Mouse (Mus musculus): ENCODE measurements around the gene Parp1.
A peak's percentile ranks its signal among the peaks of the same experiment; 100 is the strongest.

Parp1 gene

GRCm38 (mm10) chr1:180568761-180569452 is at the start of gene Parp1:
Gene Parp1, plus strand, starts transcription at chr1:180568924.
- DNase-seq (ENCODE audit: low spot score): peak; percentile 97

- no peak for DNase-seq (ENCODE audit: low spot score)
Measured at GRCm38 (mm10) chr1:180519520-180519919, 49.2 kb upstream of the Parp1 start.

GRCm38 (mm10) chr1:180520190-180520589 is 48.5 kb upstream of the Parp1 start:
- DNase-seq (ENCODE audit: low spot score): no peak

GRCm38 (mm10) chr1:180523320-180523719 is 45.4 kb upstream of the Parp1 start:
- no peak for DNase-seq (ENCODE audit: low spot score)

- DNase-seq (ENCODE audit: low spot score): no peak
Measured at GRCm38 (mm10) chr1:180525301-180525700, 43.4 kb upstream of the Parp1 start.

- DNase-seq (ENCODE audit: low spot score): no peak
Measured at GRCm38 (mm10) chr1:180529847-180530246, 38.9 kb upstream of the Parp1 start.

- no peak for DNase-seq (ENCODE audit: low spot score)
Measured at GRCm38 (mm10) chr1:180530457-180531263, 38.1 kb upstream of the Parp1 start.

GRCm38 (mm10) chr1:180532671-180533070 is 36.1 kb upstream of the Parp1 start:
- DNase-seq (ENCODE audit: low spot score): no peak

GRCm38 (mm10) chr1:180536719-180537118 is 32.0 kb upstream of the Parp1 start:
- no peak for DNase-seq (ENCODE audit: low spot score)

- no peak for DNase-seq (ENCODE audit: low spot score)
Measured at GRCm38 (mm10) chr1:180541251-180541650, 27.5 kb upstream of the Parp1 start.

- no peak for DNase-seq (ENCODE audit: low spot score)
Measured at GRCm38 (mm10) chr1:180541883-180542711, 26.6 kb upstream of the Parp1 start.

GRCm38 (mm10) chr1:180542712-180543371 is 25.9 kb upstream of the Parp1 start:
- DNase-seq (ENCODE audit: low spot score): no peak

- DNase-seq (ENCODE audit: low spot score): no peak
Measured at GRCm38 (mm10) chr1:180545918-180546545, 22.7 kb upstream of the Parp1 start.

GRCm38 (mm10) chr1:180546798-180547750 is 21.6 kb upstream of the Parp1 start:
- DNase-seq (ENCODE audit: low spot score): peak; percentile 22

- DNase-seq (ENCODE audit: low spot score): peak; percentile 69
Measured at GRCm38 (mm10) chr1:180547751-180548669, 20.7 kb upstream of the Parp1 start.

GRCm38 (mm10) chr1:180549539-180550308 is 19.0 kb upstream of the Parp1 start:
- DNase-seq (ENCODE audit: low spot score): no peak

GRCm38 (mm10) chr1:180550770-180551169 is 18.0 kb upstream of the Parp1 start:
- no peak for DNase-seq (ENCODE audit: low spot score)

GRCm38 (mm10) chr1:180556899-180557298 is 11.8 kb upstream of the Parp1 start:
- no peak for DNase-seq (ENCODE audit: low spot score)
